Mouse (Mus musculus): Measurements from ENCODE around the gene Pnkd. TPM values are rescaled to one million over a fixed set of nuclear protein-coding genes. Genes with fewer than 3 reads are reported as not detected.
A peak's percentile ranks its signal among the peaks of the same experiment; 100 is the strongest.
"Not testable (repeated sequence)": the region's sequence is repeated elsewhere in the genome, so short reads cannot be mapped to it uniquely, and the experiment has no call there.

The Pnkd gene
- polyA plus RNA-seq, 1 experiment from 2014 or later, result 167 TPM

DNA sequence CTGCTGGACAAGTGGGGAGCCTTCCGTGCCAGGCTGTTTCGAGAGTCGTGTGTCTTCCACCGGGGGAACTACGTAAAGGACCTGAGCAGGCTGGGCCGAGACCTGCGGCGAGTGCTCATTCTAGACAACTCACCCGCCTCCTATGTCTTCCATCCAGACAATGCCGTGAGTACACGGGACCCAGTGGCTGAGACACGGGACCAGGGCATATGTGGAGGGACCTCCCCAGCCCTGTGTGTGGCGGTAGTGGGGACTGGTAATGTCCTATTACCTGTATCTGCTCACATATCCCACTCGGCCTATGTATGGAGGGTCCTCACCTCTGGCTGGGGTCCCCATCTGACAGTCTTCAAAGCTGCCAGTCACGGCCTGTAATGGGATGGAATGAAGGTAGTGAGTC is 110.1 kb downstream of the Pnkd start:
- Histone ChIP-seq H3K4me3 (ENCODE audit: low read length) (no peak overlapping the region), H3K36me3 (ENCODE audit: control insufficient read depth, insufficient read depth, low read length) (peaks cover 7% of the 10 kb centered on the region), H3K9ac (ENCODE audit: low read depth, low read length) (no peak overlapping the region), H3K9me3 (ENCODE audit: control insufficient read depth, low read length) (no peaks in the 10 kb centered on the region), H3K4me2 (ENCODE audit: low read length) (no peak overlapping the region), H3K27ac (ENCODE audit: low read depth, low read length) (no peak overlapping the region), H3K27me3 (replicated peaks; ENCODE audit: control insufficient read depth, insufficient read depth, low read length) (peaks cover 3% of the 10 kb centered on the region; the same call in 1 of the 2 replicates), H3K4me1 (ENCODE audit: control insufficient read depth, insufficient read depth, low read depth, low read length) (peaks cover 18% of the 10 kb centered on the region)
- no peak for ATAC-seq
- WGBS, result 92% methylated on average over 15 of the region's 15 CpGs

- WGBS, result 89% methylated on average over 12 of the region's 13 CpGs
- Histone ChIP-seq H3K27ac (ENCODE audit: low read depth, low read length) (no peak overlapping the region), H3K36me3 (ENCODE audit: control insufficient read depth, insufficient read depth, low read length) (peaks cover 7% of the 10 kb centered on the region), H3K4me2 (ENCODE audit: low read length) (no peak overlapping the region), H3K9me3 (ENCODE audit: control insufficient read depth, low read length) (no peaks in the 10 kb centered on the region), H3K4me1 (ENCODE audit: control insufficient read depth, insufficient read depth, low read depth, low read length) (peaks cover 14% of the 10 kb centered on the region), H3K27me3 (replicated peaks; ENCODE audit: control insufficient read depth, insufficient read depth, low read length) (peaks cover 3% of the 10 kb centered on the region; the same call in 1 of the 2 replicates), H3K4me3 (ENCODE audit: low read length) (no peak overlapping the region), H3K9ac (ENCODE audit: low read depth, low read length) (no peak overlapping the region)
- no peak for ATAC-seq
Measured at GRCm38 (mm10) chr1:74395290-74395689, 110.6 kb downstream of the Pnkd start.

GRCm38 (mm10) chr1:74396456-74397222 is 111.9 kb downstream of the Pnkd start:
- peak overlapping the region; percentile 92 for H3K4me2 ChIP-seq (ENCODE audit: low read length)
- H3K4me3 ChIP-seq (ENCODE audit: low read length), result peak overlapping the region; percentile 48
- not testable (repeated sequence) for H3K9me3 ChIP-seq (ENCODE audit: control insufficient read depth, low read length); H3K36me3 ChIP-seq (ENCODE audit: control insufficient read depth, insufficient read depth, low read length); ATAC-seq; H3K27me3 ChIP-seq (replicated peaks; ENCODE audit: control insufficient read depth, insufficient read depth, low read length)
- whole genome bisulfite sequencing, result 12% methylated on average over 11 of the region's 12 CpGs
- peaks cover 11% of the 10 kb centered on the region for H3K4me1 ChIP-seq (ENCODE audit: control insufficient read depth, insufficient read depth, low read depth, low read length)
- peak overlapping the region; percentile 40; the same call in 1 of the 2 replicates for H3K27ac ChIP-seq (ENCODE audit: low read depth, low read length)
- H3K9ac ChIP-seq (ENCODE audit: low read depth, low read length), result peak overlapping the region; percentile 63

GRCm38 (mm10) chr1:74397268-74397918 is 112.7 kb downstream of the Pnkd start:
- H3K4me3 ChIP-seq (ENCODE audit: low read length), result peak overlapping the region; percentile 48
- H3K4me1 ChIP-seq (ENCODE audit: control insufficient read depth, insufficient read depth, low read depth, low read length), result peaks cover 7% of the 10 kb centered on the region
- peak overlapping the region; percentile 92 for H3K4me2 ChIP-seq (ENCODE audit: low read length)
- WGBS, result under 1% methylated on average over 41 of the region's 41 CpGs
- no peaks in the 10 kb centered on the region for H3K27me3 ChIP-seq (replicated peaks; ENCODE audit: control insufficient read depth, insufficient read depth, low read length)
- peak; percentile 88 for ATAC-seq
- peaks cover 7% of the 10 kb centered on the region for H3K36me3 ChIP-seq (ENCODE audit: control insufficient read depth, insufficient read depth, low read length)
- peak overlapping the region; percentile 69 for H3K27ac ChIP-seq (ENCODE audit: low read depth, low read length)
- peak overlapping the region; percentile 63 for H3K9ac ChIP-seq (ENCODE audit: low read depth, low read length)
- H3K9me3 ChIP-seq (ENCODE audit: control insufficient read depth, low read length), result no peaks in the 10 kb centered on the region

DNA sequence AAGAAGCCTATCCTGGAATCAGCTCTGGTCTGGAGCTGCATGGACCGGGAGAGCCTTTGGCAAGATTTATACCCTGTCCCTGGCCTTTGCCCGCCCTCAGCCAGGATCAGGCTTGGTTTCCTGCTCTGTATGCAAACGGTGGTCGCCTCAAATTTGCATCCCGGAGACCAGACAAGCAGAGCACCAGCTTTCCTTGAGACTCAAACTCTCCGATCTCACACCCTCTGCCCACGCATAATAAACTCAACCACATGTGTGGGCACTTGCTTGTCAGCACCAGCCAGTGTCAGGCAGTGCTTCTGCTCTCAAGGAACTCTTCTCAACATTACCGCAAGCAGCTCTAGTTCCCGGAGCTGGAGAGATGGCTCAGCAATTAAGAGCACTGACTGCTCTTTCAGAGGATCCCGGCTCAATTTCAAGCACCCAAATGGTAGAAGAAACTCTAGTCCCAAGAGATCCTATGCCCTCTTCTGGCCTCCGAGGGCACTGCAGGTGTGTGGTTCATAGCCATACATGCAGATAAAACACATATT is 113.3 kb downstream of the Pnkd start:
- H3K4me1 ChIP-seq (ENCODE audit: control insufficient read depth, insufficient read depth, low read depth, low read length), result peaks cover under 1% of the 10 kb centered on the region
- peak overlapping the region; percentile 69 for H3K27ac ChIP-seq (ENCODE audit: low read depth, low read length)
- H3K9ac ChIP-seq (ENCODE audit: low read depth, low read length), result peak overlapping the region; percentile 63
- 3% methylated on average over 11 of the region's 11 CpGs for WGBS
- H3K27me3 ChIP-seq (replicated peaks; ENCODE audit: control insufficient read depth, insufficient read depth, low read length), result no peaks in the 10 kb centered on the region
- peaks cover 7% of the 10 kb centered on the region for H3K36me3 ChIP-seq (ENCODE audit: control insufficient read depth, insufficient read depth, low read length)
- peak overlapping the region; percentile 92 for H3K4me2 ChIP-seq (ENCODE audit: low read length)
- peak; percentile 21 for ATAC-seq
- no peaks in the 10 kb centered on the region for H3K9me3 ChIP-seq (ENCODE audit: control insufficient read depth, low read length)
- peak overlapping the region; percentile 48 for H3K4me3 ChIP-seq (ENCODE audit: low read length)

- H3K9me3 ChIP-seq (ENCODE audit: control insufficient read depth, low read length), result no peaks in the 10 kb centered on the region
Measured at GRCm38 (mm10) chr1:74400531-74400930, 115.8 kb downstream of the Pnkd start.

GRCm38 (mm10) chr1:74401015-74401702 is 116.4 kb downstream of the Pnkd start:
- 59% methylated on average over 16 of the region's 16 CpGs for WGBS
- no peak for ATAC-seq
- no peaks in the 10 kb centered on the region for H3K27me3 ChIP-seq (replicated peaks; ENCODE audit: control insufficient read depth, insufficient read depth, low read length)
- no peak overlapping the region for H3K4me3 ChIP-seq (ENCODE audit: low read length)
- H3K27ac ChIP-seq (ENCODE audit: low read depth, low read length), result no peak overlapping the region
- H3K9ac ChIP-seq (ENCODE audit: low read depth, low read length), result no peak overlapping the region
- H3K4me1 ChIP-seq (ENCODE audit: control insufficient read depth, insufficient read depth, low read depth, low read length), result no peaks in the 10 kb centered on the region
- no peak overlapping the region for H3K4me2 ChIP-seq (ENCODE audit: low read length)
- H3K36me3 ChIP-seq (ENCODE audit: control insufficient read depth, insufficient read depth, low read length), result no peaks in the 10 kb centered on the region
- no peaks in the 10 kb centered on the region for H3K9me3 ChIP-seq (ENCODE audit: control insufficient read depth, low read length)

More at GRCm38 (mm10) chr1:74400531-74400930, 115.8 kb downstream of the Pnkd start:
- Histone ChIP-seq H3K4me3 (ENCODE audit: low read length) (no peak overlapping the region), H3K4me1 (ENCODE audit: control insufficient read depth, insufficient read depth, low read depth, low read length) (no peaks in the 10 kb centered on the region), H3K36me3 (ENCODE audit: control insufficient read depth, insufficient read depth, low read length) (no peaks in the 10 kb centered on the region), H3K27me3 (replicated peaks; ENCODE audit: control insufficient read depth, insufficient read depth, low read length) (no peaks in the 10 kb centered on the region), H3K4me2 (ENCODE audit: low read length) (no peak overlapping the region), H3K27ac (ENCODE audit: low read depth, low read length) (no peak overlapping the region), H3K9ac (ENCODE audit: low read depth, low read length) (no peak overlapping the region)
- no peak for ATAC-seq
- 83% methylated on average over 3 of the region's 3 CpGs for WGBS
